Mouse (Mus musculus) ES-E14 (cell line): Measurements from ENCODE around the gene Rtcb. TPM values are rescaled to one million over a fixed set of nuclear protein-coding genes. Genes with fewer than 3 reads are reported as not detected.

ENCODE experiments used
- DNase-seq: peaks from one replicate; pipeline ENCODE4 v3.0.0-alpha.2; 2013; ENCODE audit warnings: low read depth, low spot score
- H3K27ac ChIP-seq: 2 replicates; pipeline ENCODE4 v1.5.1; 2012; ENCODE audit warnings: low read depth, mild to moderate bottlenecking, low read length, moderate library complexity, mixed read lengths; ENCODE audit not compliant: poor library complexity, insufficient read depth, severe bottlenecking
- H3K36me3 ChIP-seq: 2 replicates; pipeline ENCODE4 v1.6.1; 2012; ENCODE audit warnings: mild to moderate bottlenecking, low read length, moderate library complexity, mixed read lengths; ENCODE audit not compliant: control insufficient read depth, poor library complexity, insufficient read depth, severe bottlenecking
- H3K4me1 ChIP-seq, 2 experiments: fragments of 150-350 bp in 1 of 2; sonication (generic) in 1 of 2; 2 replicates each; pipeline ENCODE4 v1.6.1; 2012; ENCODE audit warnings: low read length in 2 of 2, mild to moderate bottlenecking in 1 of 2, mixed read lengths in 1 of 2; ENCODE audit not compliant: control insufficient read depth in 2 of 2, insufficient read depth in 2 of 2, poor library complexity in 1 of 2
- H3K4me3 ChIP-seq, 2 experiments: fragments of 150-350 bp in 1 of 2; sonication (generic) in 1 of 2; 2 replicates each; pipeline ENCODE4 v1.5.1; 2012; ENCODE audit warnings: low read length in 2 of 2, low read depth in 1 of 2, mild to moderate bottlenecking in 1 of 2, mixed read lengths in 1 of 2; ENCODE audit not compliant: insufficient read depth in 1 of 2, poor library complexity in 1 of 2, severe bottlenecking in 1 of 2
- H3K9ac ChIP-seq: 2 replicates; pipeline ENCODE4 v1.6.1; 2012; ENCODE audit warnings: low read depth, mild to moderate bottlenecking, low read length, mixed read lengths; ENCODE audit not compliant: poor library complexity, insufficient read depth, severe bottlenecking
- H3K9me3 ChIP-seq: fragments of 150-350 bp; sonication (generic); 2 replicates; pipeline ENCODE4 v1.6.1; 2012; ENCODE audit warnings: low read depth, mild to moderate bottlenecking, low read length; ENCODE audit not compliant: control insufficient read depth, insufficient read depth
- CHD2 ChIP-seq: IDR thresholded peaks from 2 replicates; pipeline ENCODE4 v1.6.1; 2014; ENCODE audit warnings: mild to moderate bottlenecking, low read depth, low read length, inconsistent platforms
- HCFC1 ChIP-seq: IDR thresholded peaks from 2 replicates; pipeline ENCODE4 v1.6.1; 2012; ENCODE audit warnings: low read length, inconsistent platforms, borderline replicate concordance; ENCODE audit not compliant: insufficient read depth
- MAFK ChIP-seq: IDR thresholded peaks from 2 replicates; pipeline ENCODE4 v1.6.1; 2014; ENCODE audit warnings: mild to moderate bottlenecking, low read depth, low read length, inconsistent platforms; ENCODE audit not compliant: insufficient read depth
- ZC3H11A ChIP-seq: IDR thresholded peaks from 2 replicates; pipeline ENCODE4 v1.6.1; 2012; ENCODE audit warnings: low read depth, mild to moderate bottlenecking, inconsistent platforms, low read length, borderline replicate concordance
- ZNF384 ChIP-seq: IDR thresholded peaks from 2 replicates; pipeline ENCODE4 v1.6.1; 2012; ENCODE audit warnings: low read depth, low read length, inconsistent platforms
- in situ Hi-C, 2 experiments: fragments of 600-800 bp; cut with MboI; formaldehyde crosslinking; loops; one replicate each; pipeline ENCODE4 v1.15.1; 2025; ENCODE audit warnings: low sequenced_read_pairs in 2 of 2, inconsistent platforms in 1 of 2; ENCODE audit not compliant: unreplicated experiment in 2 of 2
- total RNA-seq: library from RNA; depleted of rRNA; stranded (reverse); fragments of 300-350 nt; gene quantifications from 2 replicates; pipeline ENCODE4 v1.2.3, GENCODE M21; 2012

The Rtcb gene
- total RNA-seq, 1 experiment, result 139 TPM

DNA sequence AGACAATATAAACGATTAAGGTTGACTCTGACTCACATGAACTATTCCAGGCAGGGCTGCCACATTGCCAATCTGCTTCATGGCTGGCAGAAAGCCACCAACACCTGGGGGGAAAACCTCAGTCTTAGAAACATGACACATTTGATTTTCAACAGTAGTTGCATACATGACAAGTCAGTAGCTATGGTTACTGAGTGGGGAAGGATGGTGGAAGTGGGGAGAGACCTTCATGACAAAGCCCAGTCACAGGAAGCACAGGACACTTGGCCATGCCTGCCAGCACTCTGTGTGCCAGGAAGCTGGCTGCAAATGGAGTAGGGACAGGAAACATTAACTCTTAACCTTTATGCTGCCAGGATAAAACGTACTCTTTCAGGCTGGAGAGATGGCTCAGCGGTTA is 4.2 kb downstream of the Rtcb start:
- DNase-seq, result no peak
- in situ Hi-C loops, result no loop called here
- Histone ChIP-seq H3K36me3 (peaks cover 30% of the 10 kb centered on the region), H3K9ac (no peak overlapping the region), H3K4me3 (no peak overlapping the region), H3K4me1 (no peaks in the 10 kb centered on the region), H3K9me3 (no peaks in the 10 kb centered on the region), H3K27ac (no peak overlapping the region; the same call in 1 of the 2 replicates)
- TF ChIP-seq MAFK (no peak), ZNF384 (no peak), HCFC1 (no peak), CHD2 (no peak), ZC3H11A (no peak)

DNA sequence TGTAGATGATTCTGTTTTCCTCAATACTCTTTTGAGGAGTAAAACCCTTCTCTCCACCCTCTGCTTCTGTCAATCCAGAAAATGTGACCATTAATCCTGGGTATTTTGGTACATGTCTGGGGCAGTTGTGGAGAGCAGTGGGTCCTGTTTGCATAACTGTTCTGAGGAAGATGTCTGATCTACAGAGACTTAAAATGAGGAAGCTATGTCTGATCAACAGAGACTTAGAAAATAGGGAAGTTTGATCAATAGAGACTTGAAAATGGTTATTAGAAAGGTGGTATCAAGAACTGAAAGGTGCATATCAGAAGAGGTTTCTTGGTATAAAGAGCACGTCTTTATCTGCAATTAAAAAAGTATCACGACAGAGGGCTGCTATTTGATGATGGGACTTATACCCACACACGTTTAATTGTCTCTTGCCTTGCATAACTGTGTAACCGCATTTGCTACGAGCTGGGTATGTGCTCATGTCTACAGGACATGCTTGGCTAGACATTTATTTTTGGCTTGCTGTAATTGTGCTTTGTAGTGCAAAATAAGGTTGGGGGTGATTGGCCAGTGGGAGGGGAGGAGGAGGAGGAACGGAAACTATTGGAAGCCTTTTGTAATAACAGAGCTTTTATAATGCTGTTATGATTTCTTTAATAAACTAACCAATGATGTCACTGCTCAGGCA is 5.7 kb downstream of the Rtcb start:
- H3K36me3 ChIP-seq, result peaks cover 35% of the 10 kb centered on the region
- no peaks in the 10 kb centered on the region for H3K4me1 ChIP-seq
- H3K27ac ChIP-seq, result no peak overlapping the region
- no peaks in the 10 kb centered on the region for H3K9me3 ChIP-seq
- no peak for DNase-seq
- no peak for TF ChIP-seq ZNF384
- in situ Hi-C loops, result no loop called here
- no peak overlapping the region for H3K9ac ChIP-seq
- no peak overlapping the region for H3K4me3 ChIP-seq

DNA sequence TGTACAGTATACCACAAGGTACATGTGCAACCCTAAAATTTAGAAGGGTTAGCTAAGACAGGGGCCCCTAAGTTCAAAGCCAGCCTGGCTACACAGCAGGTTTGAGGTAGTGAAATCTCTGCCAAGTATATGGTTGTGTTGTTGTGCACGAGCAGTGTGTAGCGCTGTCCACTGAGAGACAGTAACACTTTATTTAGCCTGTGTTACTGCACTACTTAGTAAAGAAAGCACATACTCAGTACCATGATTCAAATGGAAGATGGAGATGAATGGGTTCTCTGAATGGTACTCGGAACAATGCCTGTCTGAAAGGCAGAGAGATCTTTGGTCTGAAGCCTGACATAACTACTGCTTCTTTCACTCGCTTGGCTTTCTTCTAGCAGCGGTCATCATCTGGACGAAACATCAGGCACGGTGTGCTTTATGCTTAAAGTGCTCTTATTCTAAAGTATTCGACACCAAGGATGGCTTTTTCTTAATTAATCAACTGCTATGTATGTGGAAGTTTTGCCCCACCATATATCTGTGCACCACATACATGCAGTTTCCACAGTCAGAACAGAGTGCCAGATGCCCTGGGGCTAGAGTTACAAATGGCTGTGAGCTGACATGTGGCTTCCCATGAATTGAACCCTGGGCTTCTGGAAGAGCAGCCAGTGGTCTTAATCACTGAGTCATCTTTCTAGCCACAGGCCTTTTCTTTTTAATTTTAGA is 9.0 kb downstream of the Rtcb start:
- Histone ChIP-seq H3K9ac (no peak overlapping the region), H3K36me3 (peaks cover 37% of the 10 kb centered on the region), H3K27ac (no peak overlapping the region), H3K4me3 (no peak overlapping the region), H3K4me1 (no peaks in the 10 kb centered on the region), H3K9me3 (no peaks in the 10 kb centered on the region)
- no peak for TF ChIP-seq ZNF384
- no peak for TF ChIP-seq CHD2
- no peak for TF ChIP-seq HCFC1
- no peak for TF ChIP-seq ZC3H11A
- TF ChIP-seq MAFK, result no peak
- in situ Hi-C loops, result no loop called here
- no peak for DNase-seq

- peaks cover 28% of the 10 kb centered on the region for H3K36me3 ChIP-seq
- no peak for TF ChIP-seq ZC3H11A
- no peak for TF ChIP-seq MAFK
- no peak for TF ChIP-seq CHD2
- TF ChIP-seq HCFC1, result no peak
- no peak for TF ChIP-seq ZNF384
- H3K4me1 ChIP-seq, result no peaks in the 10 kb centered on the region; a peak in 1 of 4 replicates
- no peak for DNase-seq
- no peak overlapping the region for H3K9ac ChIP-seq
- no peak overlapping the region for H3K4me3 ChIP-seq
- H3K27ac ChIP-seq, result no peak overlapping the region
- in situ Hi-C loops, result no loop called here
- no peaks in the 10 kb centered on the region for H3K9me3 ChIP-seq
These were observed 21.2 kb downstream of the Rtcb start for GRCm38 (mm10) chr10:85936280-85936965.

GRCm38 (mm10) chr10:85929962-85930361 is 27.7 kb downstream of the Rtcb start:
- H3K4me3 ChIP-seq, result no peak overlapping the region
- in situ Hi-C loops, result no loop called here
- H3K9ac ChIP-seq, result no peak overlapping the region

More at GRCm38 (mm10) chr10:85929962-85930361, 27.7 kb downstream of the Rtcb start:
- Histone ChIP-seq H3K4me1 (peaks cover 0 to 3% of the 10 kb centered on the region in 2 experiments; a peak in 2 of 4 replicates), H3K27ac (no peak overlapping the region), H3K9me3 (no peaks in the 10 kb centered on the region), H3K36me3 (no peaks in the 10 kb centered on the region)
- no peak for DNase-seq
- TF ChIP-seq ZC3H11A (no peak), CHD2 (no peak), ZNF384 (no peak), HCFC1 (no peak)
